In genomic region chr2:21367345-21368111, GRCm38 (mm10) we compare ENCODE assay signal across 9 mouse cellular contexts. TPM values are rescaled to one million over a fixed set of nuclear protein-coding genes. Genes with fewer than 3 reads are reported as not detected.
DNase-seq lines count a peak whose midpoint lies in the region; ATAC-seq and TF ChIP-seq lines count a peak whose summit lies in the region.
"Had no signal": no experiment of that assay in that cellular context is flagged by ENCODE, and none has a peak within 500 bp of the region (broad histone marks: within the 10 kb centered on the region; RNA-seq: fewer than 3 reads in every experiment).

TSS of gene Gpr158 (plus strand) at chr2:21367542.

- H3K4me3 ChIP-seq in forebrain, embryonic 10.5 days: peak within 1 kb of the TSS; percentile 60
- H3K4me3 ChIP-seq in heart, embryonic 14.5 days (ENCODE audit: control insufficient read depth in 1 of 2, insufficient read depth in 1 of 2, low read depth in 1 of 2, low read length in 2 of 2): peak within 1 kb of the TSS; percentile 37 to 43
- H3K4me3 ChIP-seq in kidney, embryonic 16.5 days (ENCODE audit: low read length): peak within 1 kb of the TSS; percentile 41
- peak within 1 kb of the TSS; percentile 46 for H3K4me3 ChIP-seq in limb, embryonic 13.5 days
- no peak within 1 kb of the TSS for H3K4me3 ChIP-seq in myocyte

- H3K27me3 ChIP-seq in forebrain, embryonic 10.5 days (ENCODE audit: poor library complexity, severe bottlenecking): peaks cover 32% of the 10 kb centered on the region
- H3K27me3 ChIP-seq in heart, embryonic 14.5 days (ENCODE audit: control insufficient read depth, insufficient read depth, low read length): peaks cover 29% of the 10 kb centered on the region
- H3K27me3 ChIP-seq in kidney, embryonic 16.5 days (ENCODE audit: insufficient read depth, low read length): peaks cover 18% of the 10 kb centered on the region
- H3K27me3 ChIP-seq in limb, embryonic 13.5 days: peaks cover 43% of the 10 kb centered on the region
- no peaks in the 10 kb centered on the region for H3K27me3 ChIP-seq in myocyte (ENCODE audit: control insufficient read depth, insufficient read depth, insufficient read length)

- H3K4me1 ChIP-seq in forebrain, embryonic 10.5 days: peaks cover 16% of the 10 kb centered on the region
- H3K4me1 ChIP-seq in heart, embryonic 14.5 days (ENCODE audit: control insufficient read depth in 2 of 2, insufficient read depth in 2 of 2, low read length in 2 of 2): no peaks in the 10 kb centered on the region; a peak in 1 of 4 replicates
- no peaks in the 10 kb centered on the region for H3K4me1 ChIP-seq in kidney, embryonic 16.5 days (ENCODE audit: insufficient read depth, low read length)
- peaks cover 5% of the 10 kb centered on the region for H3K4me1 ChIP-seq in limb, embryonic 13.5 days

- H3ac ChIP-seq in myocyte (ENCODE audit: control insufficient read depth, insufficient read length): no peak within 1 kb of the TSS

- no peaks in the 10 kb centered on the region for H3K36me3 ChIP-seq in forebrain, embryonic 10.5 days (replicated peaks)
- H3K36me3 ChIP-seq in heart, embryonic 14.5 days (ENCODE audit: control insufficient read depth, insufficient read depth, low read length): no peaks in the 10 kb centered on the region
- H3K36me3 ChIP-seq in kidney, embryonic 16.5 days (ENCODE audit: insufficient read depth, low read length): no peaks in the 10 kb centered on the region
- H3K36me3 ChIP-seq in limb, embryonic 13.5 days: no peaks in the 10 kb centered on the region
- H3K36me3 ChIP-seq in myocyte (ENCODE audit: control insufficient read depth, insufficient read depth): no peaks in the 10 kb centered on the region

- H3K79me2 ChIP-seq in myocyte (ENCODE audit: control insufficient read depth, insufficient read depth): no peaks in the 10 kb centered on the region

- peak within 1 kb of the TSS; percentile 65 for H3K4me2 ChIP-seq in heart, embryonic 14.5 days (ENCODE audit: low read length)
- H3K4me2 ChIP-seq in kidney, embryonic 16.5 days (replicated peaks; ENCODE audit: low read depth, low read length): peak within 1 kb of the TSS; percentile 63
- H3K4me2 ChIP-seq in limb, embryonic 13.5 days (replicated peaks): peak within 1 kb of the TSS; percentile 71
- H3K4me2 ChIP-seq in myocyte (ENCODE audit: low read depth): no peak within 1 kb of the TSS

- H3K27ac ChIP-seq in forebrain, embryonic 10.5 days: no peak within 1 kb of the TSS
- H3K27ac ChIP-seq in heart, embryonic 14.5 days (replicated peaks in 1 of 2; ENCODE audit: control insufficient read depth in 1 of 2, insufficient read depth in 1 of 2, low read depth in 2 of 2, low read length in 2 of 2): no peak within 1 kb of the TSS
- H3K27ac ChIP-seq in kidney, embryonic 16.5 days (ENCODE audit: low read length): no peak within 1 kb of the TSS
- H3K27ac ChIP-seq in limb, embryonic 13.5 days: no peak within 1 kb of the TSS

- peak; percentile 24 to 70 for DNase-seq in spleen, postnatal 4 days (ENCODE audit: low spot score in 2 of 2)
- no peak for DNase-seq in spleen, adult 12 weeks (ENCODE audit: low spot score)
- peak; percentile 89 for DNase-seq in forebrain, embryonic 10.5 days (ENCODE audit: extremely low spot score, low spot score)
- DNase-seq in thymus, postnatal 10 days (ENCODE audit: low spot score in 2 of 2): peak; percentile 5 to 43

- no peak within 1 kb of the TSS for H3K9ac ChIP-seq in heart, embryonic 14.5 days (ENCODE audit: low read length)
- no peak within 1 kb of the TSS for H3K9ac ChIP-seq in kidney, embryonic 16.5 days (replicated peaks; ENCODE audit: low read length)
- H3K9ac ChIP-seq in limb, embryonic 13.5 days: no peak within 1 kb of the TSS

- no peaks in the 10 kb centered on the region for H3K9me3 ChIP-seq in forebrain, embryonic 10.5 days
- H3K9me3 ChIP-seq in heart, embryonic 14.5 days (ENCODE audit: control insufficient read depth, low read length): no peaks in the 10 kb centered on the region
- H3K9me3 ChIP-seq in kidney, embryonic 16.5 days (ENCODE audit: low read length): no peaks in the 10 kb centered on the region
- no peaks in the 10 kb centered on the region for H3K9me3 ChIP-seq in limb, embryonic 13.5 days

- WGBS in forebrain, embryonic 10.5 days: 3% methylated on average over 43 of the region's 43 CpGs
- 3% methylated on average over 43 of the region's 43 CpGs for WGBS in heart, embryonic 14.5 days
- 2% methylated on average over 43 of the region's 43 CpGs for WGBS in kidney, embryonic 16.5 days
- 3% methylated on average over 43 of the region's 43 CpGs for WGBS in limb, embryonic 13.5 days

- TF ChIP-seq POLR2A in myocyte (IDR thresholded peaks at IDR 0.05; ENCODE audit: insufficient read length, low read depth): no peak

- ATAC-seq in heart, embryonic 14.5 days (ENCODE audit: insufficient number of reproducible peaks, insufficient read depth, low FRiP score, low read depth): peak; percentile 54; the same call in 1 of the 2 replicates
- peak; percentile 97 for ATAC-seq in kidney, embryonic 16.5 days (ENCODE audit: low FRiP score, low TSS enrichment)
- ATAC-seq in limb, embryonic 13.5 days (ENCODE audit: low FRiP score, low read depth): peak; percentile 94

TF ChIP-seq in myocyte, 11 proteins besides CTCF, POLR2A, EP300 and RAD21:
- no peak for TF ChIP-seq MYOG (IDR thresholded peaks at IDR 0.05; ENCODE audit: control insufficient read depth in 1 of 3, insufficient read depth in 1 of 3, insufficient read length in 2 of 3, low read depth in 2 of 3)
- TF ChIP-seq REST (IDR thresholded peaks at IDR 0.05; ENCODE audit: insufficient read depth, insufficient read length): peak; percentile 92
- no peak for TF ChIP-seq E2F4 (IDR thresholded peaks at IDR 0.05; ENCODE audit: insufficient read depth)
- no peak for TF ChIP-seq TCF3 (IDR thresholded peaks at IDR 0.05; ENCODE audit: insufficient read length, low read depth)
- no peak for TF ChIP-seq MYOD1 (IDR thresholded peaks at IDR 0.05; ENCODE audit: control insufficient read depth in 1 of 3, insufficient read length in 2 of 3, low read depth in 2 of 3)

RNA-seq across cellular contexts. Expression of gene Gpr158, which starts in this region (rescaled TPM):
- polyA plus RNA-seq in forebrain, embryonic 10.5 days (2016; fragmentation: Nextera tagmentation; extraction: Ambion mirVana): 0.05 and 0.06 TPM in 2 replicates
- 0.14 TPM in 1 of 2 replicates, not detected in the other for polyA plus RNA-seq in heart, embryonic 14.5 days (2014; fragmentation: Nextera tagmentation; extraction: Ambion mirVana)
- 0.03 TPM in 1 of 2 replicates, not detected in the other for polyA plus RNA-seq in kidney, embryonic 16.5 days (2015; fragmentation: Nextera tagmentation; extraction: Ambion mirVana)
- 0.01 and 0.03 TPM in 2 replicates for polyA plus RNA-seq in limb, embryonic 13.5 days (2015; fragmentation: Nextera tagmentation; extraction: Ambion mirVana)
- not detected for polyA plus RNA-seq in myocyte (2012; fragmentation: generic; extraction: Trizol)
- polyA plus RNA-seq: C2C12 had no signal

Comparison
In these comparisons a context has a peak if more than half of its experiments do, and no peak if none do; other contexts are left out.
1. Peak in DNase-seq and H3K4me3 ChIP-seq in forebrain, embryonic 10.5 days; RNA of the gene not detected or under 1 TPM.
2. Peak in ATAC-seq, H3K4me3 ChIP-seq and H3K4me2 ChIP-seq in heart, embryonic 14.5 days; RNA of the gene not detected or under 1 TPM.
3. Peak in ATAC-seq, H3K4me3 ChIP-seq and H3K4me2 ChIP-seq in kidney, embryonic 16.5 days; RNA of the gene not detected or under 1 TPM.
4. Peak in ATAC-seq, H3K4me3 ChIP-seq and H3K4me2 ChIP-seq in limb, embryonic 13.5 days; RNA of the gene not detected or under 1 TPM.